Mouse (Mus musculus): Measurements from ENCODE around the gene Adam21.

Adam21 gene

DNA sequence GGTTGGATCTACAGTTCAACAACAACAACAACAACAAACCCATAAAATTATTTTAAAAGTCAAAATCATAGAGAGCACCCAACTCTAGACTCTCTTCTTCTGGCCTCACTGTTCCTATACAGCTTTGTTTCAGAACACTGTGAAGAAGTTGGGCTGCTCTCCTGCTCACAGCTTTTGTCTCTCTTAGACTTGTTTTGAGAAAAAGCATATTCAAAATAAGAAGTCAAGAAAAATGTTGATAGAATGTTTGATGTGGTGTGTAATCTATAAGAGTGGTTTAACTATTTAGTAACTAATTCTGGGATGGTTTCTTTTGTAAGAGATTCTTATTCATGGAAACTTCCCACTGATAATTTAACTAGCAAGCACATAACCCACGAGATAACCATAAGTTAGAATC lies at the start of gene Adam21:
Gene Adam21 (minus strand): TSS at position 101 of the 400 bp plus-strand sequence.
- no peak for DNase-seq (ENCODE audit: low read depth, low spot score)

GRCm38 (mm10) chr12:81616980-81617379 lies 48.7 kb upstream of the Adam21 start:
- DNase-seq (ENCODE audit: low read depth, low spot score), result no peak

DNA sequence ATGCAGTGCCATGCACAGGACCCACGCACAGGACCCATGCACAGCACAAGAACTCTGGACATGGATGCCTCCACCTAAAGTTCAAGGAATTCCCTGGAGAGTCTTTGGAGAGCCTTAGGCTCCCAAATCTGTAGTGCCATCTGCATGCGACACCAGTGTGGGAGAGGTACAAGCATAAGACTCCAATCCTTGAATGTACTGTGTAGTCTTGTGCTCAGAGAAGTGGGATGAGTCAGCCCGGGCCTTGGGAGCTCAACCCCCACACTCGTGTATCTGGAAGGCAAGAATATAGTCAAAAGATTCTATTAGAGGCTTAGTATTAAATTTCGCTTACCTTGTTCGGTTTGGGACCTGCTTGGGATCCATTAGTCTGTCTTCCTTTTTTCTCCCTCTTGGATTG lies 47.5 kb upstream of the Adam21 start:
- no peak for DNase-seq (ENCODE audit: low read depth, low spot score)

GRCm38 (mm10) chr12:81609445-81609844 lies 41.2 kb upstream of the Adam21 start:
- DNase-seq (ENCODE audit: low read depth, low spot score), result no peak

DNA sequence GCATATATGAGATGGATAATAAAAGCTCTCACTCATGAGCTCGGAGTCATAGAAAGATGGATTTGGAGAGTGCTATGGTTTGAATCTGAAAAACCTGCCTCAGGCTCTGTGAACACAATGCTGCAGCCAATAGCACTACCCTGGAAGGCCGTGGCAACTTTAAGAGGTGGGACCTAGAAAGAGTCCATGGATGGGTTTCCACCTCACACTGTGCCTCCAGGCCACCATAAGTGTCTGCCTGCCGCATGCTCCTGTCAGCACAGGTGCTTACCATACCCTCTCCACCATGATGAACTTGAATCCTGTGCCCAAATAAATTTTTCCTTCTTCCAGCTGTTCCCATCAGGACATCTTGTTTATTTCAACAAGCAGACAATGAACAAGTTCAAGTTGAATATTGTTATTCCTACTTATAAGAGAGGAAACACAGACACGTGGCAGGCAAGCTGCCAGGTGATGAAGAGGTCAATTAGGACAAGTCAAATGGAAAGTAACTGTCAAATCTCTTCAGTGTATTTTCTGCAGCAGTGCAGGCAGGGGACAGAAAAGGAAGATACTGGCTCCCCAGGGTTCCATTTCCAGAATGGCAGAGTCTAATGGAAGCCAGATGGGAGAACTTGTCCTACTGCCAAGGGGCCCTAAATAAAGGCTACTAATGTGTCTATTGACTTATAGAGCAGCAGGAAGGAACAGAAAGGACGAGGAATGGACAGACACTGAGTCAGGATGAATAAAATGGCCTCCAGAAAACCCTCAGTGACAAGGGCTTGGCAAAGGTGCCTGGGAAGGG lies 36.9 kb upstream of the Adam21 start:
- DNase-seq (ENCODE audit: low read depth, low spot score), result no peak

- no peak for DNase-seq (ENCODE audit: low read depth, low spot score)
These were observed 28.4 kb upstream of the Adam21 start for GRCm38 (mm10) chr12:81596547-81597262.

GRCm38 (mm10) chr12:81594902-81595671 lies 26.8 kb upstream of the Adam21 start, which contains the start of gene Med6:
Med6 (minus strand) TSS chr12:81595008.
- peak; percentile 98 for DNase-seq (ENCODE audit: low read depth, low spot score)

- no peak for DNase-seq (ENCODE audit: low read depth, low spot score)
These were observed 343 bp downstream of the Adam21 start for GRCm38 (mm10) chr12:81567931-81568330.

DNA sequence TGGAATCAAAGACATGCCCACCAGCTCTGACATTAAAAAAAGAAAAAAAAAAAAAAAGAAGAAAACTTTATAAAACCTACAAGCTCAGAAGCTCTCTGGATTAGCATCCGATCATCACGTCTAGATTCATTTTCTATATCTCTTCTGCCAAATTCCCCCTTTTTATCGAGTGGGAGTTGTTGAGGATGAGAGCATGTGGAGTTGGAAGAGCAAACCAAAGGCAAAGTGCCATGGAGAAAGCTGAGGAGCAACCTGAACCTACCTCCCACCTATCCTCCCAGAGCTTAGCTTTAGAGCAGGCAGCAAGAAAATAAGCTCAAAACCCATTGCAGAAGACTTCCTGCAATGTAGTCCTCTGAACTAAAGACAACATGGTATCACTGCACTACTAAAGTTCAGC lies 4.1 kb downstream of the Adam21 start:
- no peak for DNase-seq (ENCODE audit: low read depth, low spot score)

- DNase-seq (ENCODE audit: low read depth, low spot score), result no peak
These were observed 19.0 kb downstream of the Adam21 start for GRCm38 (mm10) chr12:81549286-81549685.

- no peak for DNase-seq (ENCODE audit: low read depth, low spot score)
These were observed 21.1 kb downstream of the Adam21 start for GRCm38 (mm10) chr12:81547163-81547562.

DNA sequence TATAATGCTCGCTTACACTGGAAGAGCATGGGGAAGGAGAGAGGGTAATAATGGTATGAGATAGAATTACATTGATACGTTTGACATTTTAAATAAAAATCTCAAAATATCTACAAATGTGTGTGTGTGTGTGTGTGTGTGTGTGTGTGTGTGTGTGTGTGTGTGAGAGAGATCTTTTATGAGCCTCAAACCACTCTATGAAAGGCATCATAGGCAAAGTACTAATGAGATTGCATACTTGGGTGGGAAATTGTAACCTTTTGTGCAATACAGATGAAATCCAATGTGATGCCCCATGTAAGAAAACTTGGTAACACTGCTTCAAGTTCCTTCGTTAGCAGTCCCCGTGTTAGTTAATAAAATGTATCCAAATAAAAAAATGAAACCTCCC lies 35.2 kb downstream of the Adam21 start:
- no peak for DNase-seq (ENCODE audit: low read depth, low spot score)

- peak; percentile 89 for DNase-seq (ENCODE audit: low read depth, low spot score)
These were observed 35.8 kb downstream of the Adam21 start, which contains the start of the genes Gm20498 and Synj2bp for GRCm38 (mm10) chr12:81532316-81533028. Gm20498 (minus strand) TSS chr12:81532905. Synj2bp (minus strand) TSS chr12:81532911.

DNA sequence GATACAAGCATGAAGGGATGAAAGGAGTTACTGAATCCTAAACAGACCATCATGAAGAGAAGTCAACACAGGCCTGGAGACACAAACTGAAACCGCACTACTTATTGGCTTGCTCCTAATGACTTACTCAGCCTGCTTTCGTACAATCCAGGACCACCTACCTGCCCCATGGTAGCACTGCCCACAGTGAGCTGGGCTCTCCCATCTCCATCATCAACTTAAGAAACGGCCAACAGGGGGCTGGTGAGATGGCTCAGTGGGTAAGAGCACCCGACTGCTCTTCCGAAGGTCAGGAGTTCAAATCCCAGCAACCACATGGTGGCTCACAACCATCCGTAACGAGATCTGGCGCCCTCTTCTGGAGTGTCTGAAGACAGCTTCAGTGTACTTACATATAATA lies 37.7 kb downstream of the Adam21 start:
- peak; percentile 77 for DNase-seq (ENCODE audit: low read depth, low spot score)
